Mouse (Mus musculus): ENCODE measurements around the gene Camta1. TPM values are rescaled to one million over a fixed set of nuclear protein-coding genes. Genes with fewer than 3 reads are reported as not detected.
"Not testable (repeated sequence)": the region's sequence is repeated elsewhere in the genome, so short reads cannot be mapped to it uniquely, and the experiment has no call there.

Gene Camta1
- polyA plus RNA-seq, 1 experiment = 3.6 TPM

DNA sequence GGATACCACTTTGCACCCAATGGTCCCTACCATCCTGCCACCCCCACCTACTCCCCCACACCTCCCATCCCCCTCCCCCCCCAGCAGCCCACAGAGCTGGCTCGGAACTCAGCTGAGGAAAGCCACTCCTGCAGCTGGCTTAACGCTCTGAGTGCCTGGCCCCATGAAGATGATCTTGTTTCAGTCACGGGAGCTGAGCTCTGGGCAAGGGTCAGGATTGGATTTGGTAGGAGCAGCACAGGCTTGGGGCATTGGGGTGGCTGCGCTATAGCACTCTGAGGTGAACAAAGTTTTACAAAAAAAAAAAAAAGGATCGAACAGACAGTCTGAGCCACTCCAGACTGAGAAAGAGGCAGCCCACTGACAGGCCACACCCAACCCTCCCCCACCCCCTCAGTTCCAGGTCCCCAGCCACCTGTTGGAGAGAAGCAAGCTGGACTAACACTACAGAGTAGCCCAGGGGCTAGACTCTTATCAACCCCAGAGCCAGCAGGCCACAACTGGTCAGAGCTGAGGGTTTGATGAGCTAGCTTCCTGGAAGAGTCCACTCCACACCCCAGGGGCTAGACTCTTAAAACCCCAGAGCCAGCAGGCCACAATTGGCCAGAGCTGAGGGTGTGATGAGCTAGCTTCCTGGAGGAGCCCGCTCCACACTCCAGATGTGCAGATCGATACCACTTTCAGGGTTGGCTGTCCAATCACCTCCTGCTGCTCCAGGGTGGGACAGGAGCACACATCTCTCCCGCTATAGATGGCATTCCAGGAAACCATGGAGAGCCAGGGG is 966.8 kb downstream of the Camta1 start:
- 57% methylated on average over 8 of the region's 8 CpGs for WGBS
- DNase-seq (ENCODE audit: low read depth, low spot score) = no peak

DNA sequence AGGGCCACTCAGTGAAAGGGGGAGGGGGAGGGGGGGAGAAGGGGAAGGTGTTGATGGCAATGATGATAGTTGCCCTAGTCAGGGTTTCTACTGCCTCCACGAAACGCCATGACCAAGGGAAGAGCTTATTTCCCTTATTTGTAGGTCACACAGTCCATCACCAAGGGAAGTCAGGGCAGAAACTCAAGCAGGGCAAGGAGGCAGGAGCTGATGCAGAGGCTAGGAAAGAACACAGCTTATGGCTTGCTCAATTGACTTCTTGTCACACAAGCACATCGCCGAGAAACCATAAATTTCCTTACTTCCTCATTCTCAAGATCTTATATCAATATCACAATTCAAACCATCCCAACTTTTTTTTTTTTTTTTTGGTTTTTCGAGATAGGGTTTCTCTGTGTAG is 970.4 kb downstream of the Camta1 start:
- 27% methylated on average over 5 of the region's 5 CpGs for WGBS
- no peak for DNase-seq (ENCODE audit: low read depth, low spot score)

DNA sequence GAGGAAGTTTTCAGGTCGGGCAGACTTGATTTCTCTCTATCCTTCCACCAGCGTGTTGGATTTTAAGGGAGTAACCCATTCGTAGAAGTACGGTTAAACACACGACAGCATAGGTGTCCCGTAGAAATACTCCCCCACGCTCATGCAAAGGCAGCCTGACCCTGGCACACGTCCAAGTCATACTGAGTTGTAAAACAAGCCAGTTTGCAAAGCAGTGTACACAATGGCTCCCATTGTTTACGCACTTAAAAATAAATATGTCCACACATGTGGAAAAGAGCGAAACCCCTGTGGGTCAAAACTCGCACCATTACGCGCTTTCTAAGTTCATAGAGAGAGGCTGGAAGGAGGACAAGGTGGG is 971.7 kb downstream of the Camta1 start:
- WGBS = 12% methylated on average over 13 of the region's 13 CpGs
- peak; percentile 46 for DNase-seq (ENCODE audit: low read depth, low spot score)

DNA sequence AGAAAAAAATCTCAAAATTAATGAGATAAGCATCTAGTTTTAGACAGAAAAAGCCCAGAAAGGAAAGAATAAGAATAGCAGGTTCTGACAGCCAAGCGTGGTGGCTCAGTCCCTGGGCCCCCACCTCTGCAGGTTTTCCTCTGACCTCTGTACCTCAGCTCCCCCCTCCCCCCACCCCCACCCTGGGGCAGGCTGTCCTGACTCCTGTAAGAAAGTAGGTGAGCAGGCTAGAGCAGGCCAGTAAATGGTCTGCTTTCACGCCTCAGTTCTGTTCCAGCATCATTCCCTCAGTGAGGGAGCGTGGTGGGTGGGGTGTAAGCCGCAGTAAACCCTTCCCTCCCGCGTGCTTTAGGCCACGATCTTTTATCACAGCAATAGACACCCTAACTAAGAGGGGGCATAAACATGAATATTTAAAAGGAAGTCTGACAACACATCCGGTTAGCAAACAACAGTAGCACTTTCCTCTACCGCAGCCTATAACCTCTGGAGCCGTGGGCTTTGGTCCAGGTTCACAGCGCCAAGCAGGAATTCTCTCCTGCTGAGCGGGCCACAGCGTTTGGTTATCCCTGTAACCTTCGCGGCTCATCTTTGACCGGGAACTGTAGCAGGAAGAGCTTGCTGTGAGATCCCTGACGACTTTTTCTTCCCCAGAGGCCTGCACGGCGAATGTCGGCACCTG is 972.3 kb downstream of the Camta1 start:
- no peak for DNase-seq (ENCODE audit: low read depth, low spot score)
- WGBS = 17% methylated on average over 20 of the region's 20 CpGs

GRCm38 (mm10) chr4:150888492-150888891 is 973.2 kb downstream of the Camta1 start:
- WGBS = 69% methylated on average over 4 of the region's 4 CpGs
- no peak for DNase-seq (ENCODE audit: low read depth, low spot score)

- 91% methylated on average over 5 of the region's 5 CpGs for WGBS
- DNase-seq (ENCODE audit: low read depth, low spot score) = no peak
Observed at GRCm38 (mm10) chr4:150887903-150888302, 973.8 kb downstream of the Camta1 start.

DNA sequence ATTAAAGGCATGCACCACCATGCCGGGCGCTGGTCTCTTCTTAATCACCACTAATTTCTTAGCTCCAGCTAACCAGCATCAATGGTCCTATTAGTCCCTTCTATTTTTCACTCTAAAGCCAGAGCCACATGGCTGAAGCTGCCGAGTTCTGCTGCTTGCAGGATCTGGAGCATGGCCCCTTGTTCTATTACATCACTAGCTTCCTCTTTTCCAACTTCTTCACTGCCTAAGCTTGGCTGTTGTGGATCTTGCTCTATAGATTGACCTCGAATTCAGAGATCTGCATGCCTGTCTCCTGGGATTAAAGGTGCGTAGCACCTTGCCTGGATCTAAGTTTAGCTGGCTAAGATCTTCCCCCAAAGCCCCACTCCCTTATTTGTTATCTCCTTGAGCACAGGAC is 979.0 kb downstream of the Camta1 start:
- 86% methylated on average over 5 of the region's 5 CpGs for WGBS
- DNase-seq (ENCODE audit: low read depth, low spot score) = no peak

- DNase-seq (ENCODE audit: low read depth, low spot score) = no peak
- 92% methylated on average over 5 of the region's 5 CpGs for WGBS
Observed at GRCm38 (mm10) chr4:150880364-150880763, 981.3 kb downstream of the Camta1 start.

DNA sequence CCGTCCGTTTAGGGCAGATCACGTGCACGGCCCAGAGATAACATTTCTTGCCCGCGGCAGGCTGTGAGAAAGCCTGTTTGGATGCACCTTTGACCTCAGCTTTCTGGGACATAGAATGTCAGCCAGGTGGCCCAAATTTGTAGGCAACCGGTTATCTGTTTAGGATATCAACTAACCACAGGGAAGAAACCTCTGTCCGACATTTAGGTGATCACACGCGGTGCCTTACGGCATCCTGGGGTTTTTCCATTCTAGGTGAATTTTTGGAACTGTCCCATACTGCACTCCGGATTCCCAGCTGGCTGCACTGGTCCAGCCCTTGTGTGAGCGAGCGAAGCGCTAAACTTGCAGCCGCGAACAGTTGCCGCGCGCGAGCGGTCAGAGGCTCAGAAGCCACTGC is 982.0 kb downstream of the Camta1 start:
- no peak for DNase-seq (ENCODE audit: low read depth, low spot score)
- WGBS = 97% methylated on average over 22 of the region's 22 CpGs

DNA sequence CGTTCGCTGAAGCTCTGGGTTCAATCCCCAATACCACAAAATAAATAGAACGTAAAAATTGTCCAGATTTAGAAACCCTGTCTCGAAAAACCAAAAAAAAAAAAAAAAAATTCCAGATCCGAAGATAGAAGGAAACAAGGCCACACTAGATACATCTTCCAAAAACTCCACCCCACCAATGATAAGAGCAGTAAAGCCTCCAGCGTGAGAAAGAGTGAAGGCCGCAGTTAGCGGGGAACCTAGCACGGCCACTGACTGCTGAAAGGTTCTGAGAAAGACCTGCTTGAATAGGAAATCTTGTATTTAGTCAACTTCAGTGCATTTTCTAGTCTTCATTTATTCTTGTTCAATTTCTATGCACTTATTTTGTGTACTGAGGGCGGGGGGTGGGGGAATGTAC is 986.3 kb downstream of the Camta1 start:
- 38% methylated on average over 10 of the region's 10 CpGs for WGBS
- DNase-seq (ENCODE audit: low read depth, low spot score) = no peak

DNA sequence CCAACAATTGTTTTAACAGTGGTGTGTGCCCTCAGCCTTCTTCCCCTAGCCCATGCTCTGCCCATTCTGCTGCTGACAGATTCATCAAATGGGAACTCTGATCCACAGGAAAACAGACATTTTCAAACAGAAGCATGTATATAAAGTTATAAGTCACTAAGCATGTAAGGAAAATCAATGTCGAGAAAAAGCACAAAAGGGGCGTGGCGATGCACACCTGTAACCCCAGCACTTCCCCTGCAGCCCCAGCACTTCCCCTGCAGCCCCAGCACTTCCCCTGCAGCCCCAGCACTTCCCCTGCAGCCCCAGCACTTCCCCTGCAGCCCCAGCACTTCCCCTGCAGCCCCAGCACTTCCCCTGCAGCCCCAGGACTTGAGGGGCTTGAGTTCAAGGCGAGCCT is 987.3 kb downstream of the Camta1 start:
- DNase-seq (ENCODE audit: low read depth, low spot score) = not testable (repeated sequence)
- WGBS = 45% methylated on average over 4 of the region's 4 CpGs

DNA sequence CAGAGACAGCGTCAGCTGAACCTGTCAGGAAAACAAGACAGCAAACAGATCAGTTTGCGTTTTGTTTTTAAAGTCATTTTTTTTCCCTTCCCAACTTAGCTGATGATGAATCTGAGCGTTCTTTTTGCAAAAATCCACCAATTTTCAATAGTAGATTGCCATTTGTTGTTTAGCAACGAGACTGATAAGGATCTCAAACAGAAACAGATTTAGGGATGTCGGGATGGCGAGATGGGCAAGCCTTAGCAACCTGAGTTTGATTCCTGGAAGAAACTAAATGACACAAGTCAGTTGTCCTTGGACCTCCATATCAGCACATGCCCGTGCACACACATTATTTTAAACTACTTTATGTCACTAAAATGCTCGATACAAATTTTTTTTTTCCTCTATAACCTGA is 989.0 kb downstream of the Camta1 start:
- DNase-seq (ENCODE audit: low read depth, low spot score) = no peak
- WGBS = 77% methylated on average over 8 of the region's 8 CpGs

DNA sequence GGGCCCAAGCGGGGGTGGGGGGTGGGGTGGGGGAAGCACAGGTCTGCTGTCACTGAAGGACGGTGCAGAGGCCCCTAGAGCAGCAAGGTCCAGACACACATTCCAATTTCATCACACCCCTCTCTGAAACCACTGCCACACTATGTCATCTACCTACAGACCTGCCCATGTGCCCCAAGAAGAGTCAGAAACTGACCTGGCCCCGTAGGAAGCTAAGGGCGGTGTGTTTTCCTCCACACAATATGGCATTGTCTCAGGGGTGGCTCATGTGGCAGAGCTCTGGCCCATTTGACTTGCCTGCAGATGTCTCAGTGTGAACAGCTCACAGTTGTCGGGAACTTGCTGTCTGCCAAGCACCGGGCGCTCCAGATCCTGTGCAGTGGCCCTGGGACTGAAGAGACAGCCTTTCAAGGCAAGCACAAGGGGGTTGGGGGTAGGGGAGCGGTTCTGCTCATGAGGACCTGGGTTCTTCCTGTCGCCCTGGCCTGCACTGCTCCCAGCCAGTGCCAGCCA is 989.5 kb downstream of the Camta1 start:
- 55% methylated on average over 9 of the region's 9 CpGs for WGBS
- DNase-seq (ENCODE audit: low read depth, low spot score) = no peak

DNA sequence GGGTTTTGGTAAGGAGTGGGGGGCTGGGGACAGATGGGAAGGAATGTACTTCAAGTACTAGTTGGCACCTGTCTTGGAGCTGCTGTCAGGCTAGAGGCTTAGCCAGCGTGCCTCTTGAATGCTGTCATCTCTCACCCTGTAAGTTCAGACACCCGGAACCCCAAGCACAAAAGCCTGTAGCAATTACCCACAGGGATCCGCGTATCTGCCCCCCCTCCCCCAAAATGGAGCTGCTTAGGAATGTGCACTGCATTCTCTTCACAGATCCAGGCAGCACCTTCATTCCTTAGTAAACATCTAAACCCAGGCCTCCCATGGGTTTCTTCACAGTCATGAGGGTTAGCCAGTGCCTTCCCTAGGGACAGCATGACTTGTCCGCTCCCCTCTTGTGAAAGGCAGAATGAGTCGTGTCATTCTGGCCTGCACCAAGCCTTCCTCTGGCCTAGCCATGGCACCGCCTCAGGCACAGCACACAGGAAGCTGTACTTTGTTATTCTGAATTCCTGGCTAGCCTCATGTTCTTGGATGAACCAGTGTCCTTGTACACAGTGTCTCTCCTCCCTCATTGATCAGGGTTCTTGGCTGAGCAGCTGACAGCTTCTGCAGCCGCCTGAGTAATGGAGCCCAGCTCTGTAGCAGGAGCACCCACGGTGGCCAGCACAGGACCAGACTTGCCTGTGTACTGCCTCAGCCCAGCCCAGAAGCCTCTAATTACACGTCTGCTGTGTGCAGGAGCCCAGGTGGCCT is 990.1 kb downstream of the Camta1 start:
- WGBS = 53% methylated on average over 10 of the region's 10 CpGs
- DNase-seq (ENCODE audit: low read depth, low spot score) = no peak

DNA sequence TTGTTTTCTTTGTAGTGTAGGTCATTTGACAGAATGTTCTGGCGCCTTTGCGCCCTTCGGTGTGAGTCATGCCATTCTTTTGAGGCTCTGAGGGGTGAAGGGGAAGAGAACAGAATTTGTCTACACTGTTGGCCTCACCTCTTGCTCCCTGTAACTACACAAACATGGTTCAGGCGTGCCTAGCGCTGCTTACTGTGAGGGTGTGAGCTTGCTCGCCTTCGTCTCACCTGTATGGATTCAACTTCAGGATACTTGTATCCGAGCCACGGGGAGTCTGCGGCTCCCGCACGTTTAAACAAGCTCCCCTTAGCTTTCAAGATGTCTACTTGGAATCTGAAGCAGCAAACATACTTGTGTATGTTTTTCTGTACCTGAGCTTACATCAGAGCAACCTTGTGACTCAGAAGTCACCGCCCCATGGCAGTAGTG is 990.7 kb downstream of the Camta1 start:
- no peak for DNase-seq (ENCODE audit: low read depth, low spot score)
- WGBS = 81% methylated on average over 13 of the region's 13 CpGs

- no peak for DNase-seq (ENCODE audit: low read depth, low spot score)
- whole genome bisulfite sequencing = 61% methylated on average over 17 of the region's 17 CpGs
Observed at GRCm38 (mm10) chr4:150869276-150870197, 992.1 kb downstream of the Camta1 start.

DNA sequence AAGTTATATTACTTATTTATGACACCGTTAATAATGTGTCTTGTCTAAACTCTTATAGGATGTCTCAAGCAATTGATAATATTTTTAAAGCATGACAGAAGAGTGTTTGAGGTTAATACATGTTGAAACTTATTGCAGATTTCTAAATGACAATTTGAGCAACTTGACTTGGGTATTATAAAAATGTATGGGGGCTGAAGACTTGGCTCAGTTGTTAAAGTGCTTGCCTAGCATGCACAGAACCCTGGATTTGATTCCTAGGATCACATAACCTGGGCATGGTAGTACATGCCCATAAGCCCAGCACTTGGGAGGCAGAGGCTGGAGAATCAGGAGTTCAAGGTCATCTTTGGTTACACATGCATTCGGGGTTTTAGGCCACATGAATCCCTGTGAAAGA is 992.8 kb downstream of the Camta1 start:
- WGBS = 68% methylated on average over 2 of the region's 2 CpGs
- no peak for DNase-seq (ENCODE audit: low read depth, low spot score)

- DNase-seq (ENCODE audit: low read depth, low spot score) = no peak
Observed at GRCm38 (mm10) chr4:150868161-150868560, 993.5 kb downstream of the Camta1 start.

More at GRCm38 (mm10) chr4:150868161-150868560, 993.5 kb downstream of the Camta1 start:
- WGBS = 83% methylated on average over 6 of the region's 6 CpGs

All from large intestine, adult 2 months (tissue).